Mouse (Mus musculus) c-Kit-positive CD71-negative TER-119-negative erythroid progenitor cells, embryonic 14.5 days (primary cell): Measurements from ENCODE around the gene Nxn.
A peak's percentile ranks its signal among the peaks of the same experiment; 100 is the strongest.

ENCODE experiments used
- DNase-seq: peaks from one replicate; pipeline ENCODE4 v3.0.0-alpha.2; 2013; ENCODE audit warnings: low read depth

Nxn gene

DNA sequence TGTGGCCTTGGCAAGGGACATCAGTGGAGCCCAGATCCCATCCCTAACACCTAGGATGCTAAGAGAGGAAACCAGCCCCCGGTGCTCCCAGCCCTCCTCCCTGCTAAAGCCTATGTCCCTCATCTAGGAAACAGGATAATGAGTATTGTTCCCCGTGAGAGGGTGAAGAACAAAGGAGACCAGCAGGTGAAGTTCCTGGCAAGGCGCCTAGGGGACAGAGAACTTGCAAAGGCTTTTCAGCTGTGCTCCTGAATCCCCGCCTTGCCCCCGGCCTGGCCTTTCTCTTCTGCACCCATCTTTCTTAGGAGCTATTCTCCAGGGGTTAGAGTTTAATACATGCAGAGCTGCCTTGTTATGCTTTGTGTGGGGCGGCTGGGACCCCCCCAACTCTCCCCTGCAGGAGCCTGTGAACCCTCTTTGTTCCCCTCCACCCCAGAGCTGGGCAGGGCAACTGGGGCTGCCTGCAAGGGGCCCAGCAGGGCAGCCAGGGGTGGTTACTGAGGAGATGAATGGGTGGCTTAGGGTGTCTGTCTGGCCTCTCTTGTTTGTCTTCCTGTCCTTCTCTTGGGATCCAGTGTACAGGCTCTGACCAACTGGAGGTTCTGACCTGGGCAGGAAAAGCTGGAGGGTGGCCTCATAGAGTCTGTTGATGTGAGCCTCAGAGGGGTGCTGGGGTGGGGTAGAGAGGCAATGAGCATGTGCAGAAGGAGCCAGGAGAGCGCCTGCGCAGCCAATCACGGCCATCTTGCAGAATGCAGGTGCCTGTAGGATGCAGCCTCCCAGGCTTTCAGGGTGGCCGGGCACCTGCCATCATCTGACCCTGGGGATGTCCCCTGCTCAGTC, 138.5 kb downstream of the Nxn start:
- no peak for DNase-seq

DNA sequence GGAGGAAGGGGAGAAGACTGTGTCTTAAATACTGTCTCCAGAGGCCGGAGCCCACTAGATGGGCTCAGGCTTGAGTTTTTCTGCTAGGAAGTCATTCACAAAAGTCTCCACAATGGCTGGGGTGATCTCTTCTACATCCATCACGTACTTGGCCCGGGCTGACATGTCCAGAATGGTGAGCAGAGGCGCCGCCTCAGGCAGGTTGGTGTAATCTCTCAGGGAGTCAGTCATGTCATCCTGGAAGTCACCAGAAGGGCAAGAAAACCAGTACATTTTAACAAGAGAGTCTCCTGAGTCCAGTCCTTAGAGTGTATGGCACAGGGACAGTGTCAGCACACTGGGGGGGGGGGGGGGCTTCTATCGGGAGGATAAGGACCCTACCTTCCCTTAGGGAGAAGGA, 140.4 kb downstream of the Nxn start:
- DNase-seq, result no peak

- no peak for DNase-seq
Measured at GRCm38 (mm10) chr11:76257386-76257785, 141.6 kb downstream of the Nxn start.

DNA sequence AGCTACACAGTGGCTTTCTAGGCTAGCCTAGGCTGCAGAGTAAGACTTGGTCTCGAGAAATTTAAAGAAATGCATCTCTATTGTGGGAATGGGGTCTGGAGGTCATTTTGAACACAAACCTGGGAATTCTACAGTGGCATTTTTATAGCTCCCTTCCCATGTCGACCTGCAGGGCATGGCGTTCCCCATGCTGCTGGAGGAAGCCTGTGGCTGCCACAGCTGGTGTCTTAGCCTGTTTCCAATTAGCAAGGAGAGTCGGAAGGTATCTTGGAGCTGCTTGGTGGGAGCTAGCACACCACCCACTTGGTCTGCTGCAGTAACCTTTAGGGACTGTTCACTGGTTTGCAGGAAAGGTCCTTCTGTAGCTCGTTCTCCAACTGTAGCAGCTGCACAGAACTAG, 142.8 kb downstream of the Nxn start:
- DNase-seq, result no peak

- no peak for DNase-seq
Measured at GRCm38 (mm10) chr11:76255431-76256001, 143.4 kb downstream of the Nxn start.

- DNase-seq, result no peak
Measured at GRCm38 (mm10) chr11:76253918-76254264, 145.0 kb downstream of the Nxn start.

- no peak for DNase-seq
Measured at GRCm38 (mm10) chr11:76253145-76253917, 145.6 kb downstream of the Nxn start.

DNA sequence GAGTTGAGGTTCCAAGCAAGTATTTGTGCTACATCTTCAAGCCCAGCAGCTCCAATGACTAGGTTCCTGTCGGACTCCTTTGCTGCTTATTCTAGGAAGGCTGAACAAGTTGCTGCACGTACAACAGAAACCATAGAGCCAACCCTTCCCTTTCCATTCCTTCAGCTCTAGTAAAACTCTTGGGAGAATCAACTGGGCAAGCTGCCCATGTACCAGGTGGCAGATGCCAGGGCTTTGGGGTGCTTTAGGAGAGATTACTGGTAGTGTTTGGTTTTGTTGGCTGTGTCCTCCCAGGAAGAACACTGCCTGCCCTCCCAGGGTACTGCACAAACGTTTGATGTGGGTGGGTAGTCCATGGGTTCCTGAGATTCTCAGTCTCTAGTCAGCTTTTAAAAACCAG, 146.9 kb downstream of the Nxn start:
- DNase-seq, result no peak

DNA sequence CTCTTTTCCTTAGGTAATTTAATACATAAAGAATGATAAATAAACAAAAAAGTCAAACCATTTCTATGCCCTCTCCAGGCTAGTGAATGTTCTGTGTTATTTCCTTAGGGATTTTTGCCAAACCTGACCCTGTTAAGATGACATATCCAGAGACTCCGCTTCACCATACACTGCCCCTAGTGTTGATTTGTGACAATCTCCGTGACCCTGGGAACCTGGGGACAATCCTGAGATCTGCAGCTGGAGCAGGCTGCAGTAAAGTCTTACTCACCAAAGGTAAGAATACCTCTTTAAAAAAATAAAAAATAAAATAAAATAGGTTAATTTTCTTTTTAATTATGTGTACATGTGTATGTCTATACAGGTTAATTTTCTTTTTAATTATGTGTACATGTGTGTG, 151.7 kb downstream of the Nxn start:
- no peak for DNase-seq

- no peak for DNase-seq
Measured at GRCm38 (mm10) chr11:76246439-76246838, 152.5 kb downstream of the Nxn start.

DNA sequence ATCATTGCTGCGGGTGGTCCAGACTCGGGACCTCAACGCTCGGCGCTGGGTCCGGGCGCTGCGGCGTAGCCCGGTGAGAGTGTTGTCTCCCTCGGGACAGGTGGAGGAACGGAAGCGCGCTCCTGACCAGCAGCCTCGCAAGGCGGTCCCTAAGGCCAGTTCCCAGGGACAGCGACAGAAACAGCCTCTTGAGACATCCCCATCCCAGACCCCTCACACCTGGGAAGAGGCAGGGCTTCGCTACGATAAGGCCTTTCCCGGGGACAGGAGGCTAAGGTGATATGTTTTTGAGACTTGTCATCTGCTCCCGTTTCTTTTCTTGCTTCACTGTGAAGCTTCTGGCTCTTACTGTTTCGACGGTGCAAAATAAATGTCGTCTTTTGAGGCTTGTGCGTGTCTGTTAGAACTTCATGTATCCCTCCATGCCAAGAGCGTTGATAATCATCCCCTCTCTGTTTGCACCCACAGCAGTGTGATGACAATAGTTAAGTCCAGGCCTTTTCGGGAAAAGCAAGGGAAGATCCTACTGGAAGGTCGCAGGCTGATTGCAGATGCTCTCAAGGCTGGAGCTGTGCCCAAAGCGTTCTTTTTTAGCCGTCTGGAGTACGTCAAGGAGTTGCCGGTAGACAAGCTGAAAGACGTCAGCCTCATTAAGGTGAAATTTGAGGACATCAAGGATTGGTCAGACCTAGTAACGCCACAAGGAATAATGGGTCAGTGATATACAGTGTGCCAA, 155.0 kb downstream of the Nxn start:
- no peak for DNase-seq

DNA sequence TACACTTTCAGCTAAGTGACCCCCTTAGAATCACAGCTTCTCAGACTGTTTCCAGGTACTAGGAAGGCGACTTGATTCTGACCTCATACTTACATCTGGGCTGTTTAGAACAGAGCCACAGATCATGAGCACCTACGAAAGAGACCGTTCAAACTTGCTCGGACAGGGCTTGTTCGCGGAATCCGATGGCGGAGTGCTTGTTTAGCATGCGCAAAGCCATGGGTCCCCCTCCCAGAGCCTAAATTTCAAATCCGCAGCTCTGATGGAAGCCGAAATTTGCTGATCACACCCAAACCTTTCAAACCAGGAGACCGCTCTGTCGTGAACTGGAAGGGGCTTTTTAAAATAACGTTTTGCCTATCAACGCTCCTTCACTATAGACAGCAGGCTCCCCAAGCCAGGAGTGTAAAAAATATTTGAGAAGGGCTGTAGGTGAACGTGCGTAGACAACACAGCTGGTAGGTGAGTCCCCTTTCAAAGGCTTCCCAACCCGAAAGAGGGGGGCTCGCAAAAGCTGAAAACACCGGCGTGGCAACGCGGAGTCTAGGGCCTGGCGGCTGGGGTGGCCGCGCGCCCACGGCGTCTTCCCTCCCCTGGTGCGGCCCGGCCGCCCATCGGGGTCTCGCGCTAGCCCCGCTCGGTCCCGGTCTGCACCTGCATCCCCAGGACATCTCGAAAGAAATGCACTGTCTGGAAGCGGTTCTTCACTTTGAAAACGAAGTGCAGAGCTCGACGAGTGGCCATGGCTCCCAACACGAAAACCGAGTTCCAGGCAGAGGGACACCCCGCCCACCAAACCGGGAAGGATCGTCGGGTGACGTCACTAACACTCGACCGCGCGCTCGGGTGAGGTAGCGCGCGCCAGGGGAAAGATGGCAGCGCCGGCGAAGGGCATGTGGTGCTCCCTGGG, 155.8 kb downstream of the Nxn start, which contains the start of the genes Mrm3 and Glod4:
Gene Mrm3 (plus strand): TSS at position 815 of the 910 bp plus-strand sequence.
Gene Glod4 (minus strand): TSS at position 825 of the 910 bp plus-strand sequence.
- DNase-seq, result peak; percentile 82

DNA sequence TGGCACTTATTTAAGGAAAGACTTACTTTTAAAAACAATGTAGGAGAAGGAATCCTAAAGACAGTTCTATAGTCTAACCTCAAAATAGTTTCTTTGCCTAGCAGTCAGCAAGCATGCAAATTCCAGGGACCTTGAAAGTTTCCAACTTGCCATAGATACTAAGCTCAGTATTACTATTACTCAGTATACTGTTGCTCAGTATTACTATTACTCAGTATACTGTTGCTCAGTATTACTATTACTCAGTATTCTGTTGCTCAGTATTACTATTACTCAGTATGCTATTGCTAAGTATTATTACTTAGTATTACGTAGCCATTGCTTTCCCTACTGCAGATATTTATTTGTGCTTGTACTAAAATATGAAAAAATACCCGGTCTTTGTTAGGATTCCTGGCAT, 159.2 kb downstream of the Nxn start:
- no peak for DNase-seq

DNA sequence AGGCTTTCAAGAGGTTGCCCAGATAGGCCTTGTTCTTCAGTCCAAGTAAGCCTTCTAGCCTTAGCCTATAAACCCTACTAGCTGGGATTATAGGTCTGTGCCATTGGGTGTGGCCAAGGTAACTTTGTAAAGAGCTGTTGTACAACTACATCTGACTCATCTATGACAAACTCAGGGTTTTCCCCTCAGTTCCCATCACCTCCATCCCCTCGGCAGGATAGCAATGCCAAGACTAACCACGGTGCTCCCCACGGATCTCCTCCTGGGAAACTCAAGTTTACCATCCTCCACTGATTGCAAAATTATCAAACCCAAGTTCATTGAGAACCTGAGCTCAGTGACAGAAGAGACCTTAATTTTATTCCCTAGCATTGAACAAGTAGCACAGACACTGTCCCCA, 162.8 kb downstream of the Nxn start:
- DNase-seq, result no peak

- DNase-seq, result no peak
Measured at GRCm38 (mm10) chr11:76225051-76225450, 173.9 kb downstream of the Nxn start.

GRCm38 (mm10) chr11:76224631-76225030, 174.3 kb downstream of the Nxn start:
- DNase-seq, result no peak

- peak; percentile 99 for DNase-seq
Measured at GRCm38 (mm10) chr11:76217390-76217800, 181.5 kb downstream of the Nxn start, which contains the start of the genes Dbil5 and Gemin4. TSS of gene Dbil5 (plus strand) at chr11:76217608. TSS of gene Gemin4 (minus strand) at chr11:76217664.

DNA sequence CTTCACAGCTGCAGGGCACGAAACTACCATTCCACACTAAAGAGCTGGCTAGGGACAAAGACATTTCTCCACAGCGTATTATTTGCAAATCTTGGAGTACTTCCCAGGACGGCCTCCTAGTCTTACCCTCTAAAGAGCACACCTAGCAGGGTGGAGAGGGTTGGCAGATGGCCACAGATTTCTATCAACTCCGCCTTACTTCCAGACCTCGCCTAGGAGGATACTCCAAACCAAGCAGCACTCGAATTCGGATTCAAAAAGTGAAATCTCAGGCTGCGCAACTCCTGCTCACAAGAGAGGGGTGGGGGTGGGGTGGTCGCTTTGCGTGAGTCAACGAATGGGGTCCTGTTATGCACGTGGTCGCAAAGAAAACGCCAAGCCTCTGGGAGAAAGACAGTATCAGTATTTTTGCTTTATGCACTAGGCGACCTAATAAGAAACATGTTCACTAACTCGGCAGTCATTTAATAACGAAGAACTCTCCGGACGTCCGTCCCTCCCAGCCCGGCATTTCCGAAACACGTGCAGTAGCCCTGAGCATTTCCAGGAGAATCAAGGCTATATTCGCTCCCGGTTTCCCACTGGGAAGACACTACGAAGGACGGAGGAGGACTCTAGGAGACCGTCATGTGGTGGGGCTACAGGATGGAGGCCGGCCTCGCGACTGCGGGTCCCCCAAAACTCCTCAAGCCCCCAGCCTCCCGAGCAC, 182.1 kb downstream of the Nxn start:
- DNase-seq, result no peak

DNA sequence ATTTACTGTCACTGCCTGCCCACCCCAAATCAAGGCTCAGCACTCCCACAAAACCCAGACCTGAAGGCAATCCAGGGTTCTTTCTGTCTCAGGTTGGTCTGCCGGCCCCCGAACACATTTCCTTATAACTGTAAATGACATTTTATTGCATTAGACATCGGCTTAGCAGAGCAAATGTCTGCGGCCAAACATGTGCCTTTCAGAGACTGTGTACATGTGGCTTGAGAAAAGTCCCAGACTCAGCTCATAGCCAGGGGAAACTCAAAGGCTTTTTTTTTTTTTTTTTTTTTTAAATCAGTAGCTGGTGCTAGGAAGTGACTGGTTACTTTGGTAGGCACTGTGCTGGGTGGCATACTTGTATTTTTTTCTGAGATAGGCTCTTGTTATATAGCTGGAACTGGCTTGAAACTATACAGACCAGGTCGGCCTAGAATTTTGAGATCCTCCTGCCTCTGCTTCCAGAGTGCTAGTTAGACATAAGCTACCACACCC, 182.8 kb downstream of the Nxn start:
- DNase-seq, result no peak

GRCm38 (mm10) chr11:76215011-76215410, 183.9 kb downstream of the Nxn start:
- no peak for DNase-seq
